Mouse (Mus musculus) neural tube, embryonic 10.5 days (tissue): ENCODE data around the gene Pfas.

Source experiments
- DNase-seq: peaks from one replicate; pipeline ENCODE4 v3.0.0-alpha.2; 2017; ENCODE audit warnings: low spot score; ENCODE audit errors: extremely low spot score

The Pfas gene

GRCm38 (mm10) chr11:69008182-69009121 lies at the start of gene Pfas:
TSS of gene Pfas (minus strand) at chr11:69008460.
- peak; percentile 97 for DNase-seq

DNA sequence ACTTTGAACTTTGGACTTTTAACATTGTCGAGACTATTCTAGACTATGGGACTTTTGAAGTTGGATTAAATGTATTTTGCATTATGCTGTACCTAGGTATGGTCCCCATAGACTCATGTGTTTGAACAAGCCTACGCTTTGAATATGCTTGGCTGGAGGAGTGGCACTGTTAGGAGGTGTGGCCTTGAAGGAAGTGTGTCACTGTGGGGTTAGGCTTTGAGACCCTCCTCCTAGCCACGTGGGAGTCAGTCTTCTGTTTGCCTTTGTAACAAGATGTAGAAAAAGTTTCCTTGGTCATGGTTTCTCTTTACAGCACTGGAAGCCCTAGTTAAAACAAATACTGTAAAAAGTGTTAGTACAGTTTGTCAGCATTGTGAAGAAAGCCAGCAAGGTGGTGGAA lies 45.6 kb upstream of the Pfas start:
- no peak for DNase-seq

GRCm38 (mm10) chr11:69052824-69053421 lies 44.7 kb upstream of the Pfas start:
- no peak for DNase-seq

GRCm38 (mm10) chr11:69051771-69052170 lies 43.5 kb upstream of the Pfas start:
- no peak for DNase-seq

DNA sequence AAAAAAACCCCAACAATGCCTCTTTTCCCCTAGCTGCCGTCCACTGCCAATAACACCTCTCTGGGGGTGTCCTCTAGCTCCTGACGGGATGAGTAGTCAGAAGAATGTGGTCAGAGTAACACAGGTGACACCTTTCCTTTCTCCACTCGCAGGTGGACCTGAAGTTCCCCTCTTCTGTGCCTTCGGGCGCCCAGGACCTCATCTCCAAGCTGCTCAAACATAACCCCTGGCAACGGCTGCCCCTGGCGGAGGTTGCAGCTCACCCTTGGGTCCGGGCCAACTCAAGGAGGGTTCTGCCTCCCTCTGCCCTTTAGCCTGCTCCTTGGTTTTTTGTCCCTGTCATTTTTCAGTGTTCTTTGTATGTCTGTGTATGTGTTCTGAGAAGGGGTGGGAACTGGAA lies 42.5 kb upstream of the Pfas start:
- no peak for DNase-seq

- no peak for DNase-seq
Measured at GRCm38 (mm10) chr11:69048151-69048550, 39.9 kb upstream of the Pfas start.

DNA sequence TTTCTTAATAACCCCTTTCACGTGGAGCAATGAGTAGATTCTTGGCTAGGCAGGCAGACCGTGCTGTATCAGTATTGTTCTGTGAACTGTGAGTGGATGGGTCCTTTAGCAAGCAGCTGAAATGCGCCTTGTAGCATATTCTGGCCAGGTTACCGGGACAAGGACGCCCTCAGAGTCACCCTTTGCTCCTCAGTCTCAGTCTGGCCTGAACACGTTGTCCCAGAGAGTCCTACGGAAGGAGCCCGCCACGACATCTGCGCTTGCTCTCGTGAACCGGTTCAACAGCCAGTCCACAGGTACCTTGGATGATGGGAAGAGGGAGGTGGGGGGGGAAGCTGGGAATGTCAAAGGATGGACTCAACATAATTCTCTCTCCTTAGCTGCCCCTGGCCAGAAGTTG lies 39.3 kb upstream of the Pfas start:
- no peak for DNase-seq

DNA sequence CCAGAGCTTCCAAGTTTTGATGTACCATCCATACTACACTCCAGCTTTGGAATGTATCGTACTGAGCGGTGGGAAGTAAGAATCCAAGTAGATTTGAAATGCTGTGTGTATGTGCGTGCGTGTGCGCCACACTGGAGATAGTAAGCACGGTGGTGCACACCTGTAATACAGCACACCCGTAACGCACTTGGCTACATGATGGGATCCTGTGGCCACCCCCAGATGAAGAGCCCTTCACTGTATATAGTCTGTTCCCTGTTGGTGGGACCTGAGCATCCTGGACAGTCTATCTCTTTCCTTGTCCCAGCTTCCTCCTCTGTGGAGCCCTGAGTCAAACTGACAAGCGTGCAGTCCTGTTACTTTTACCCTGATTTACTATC lies 38.1 kb upstream of the Pfas start:
- no peak for DNase-seq

- peak; percentile 89 for DNase-seq
Measured at GRCm38 (mm10) chr11:69045531-69046394, 37.5 kb upstream of the Pfas start, which contains the start of gene Aurkb. TSS of gene Aurkb (plus strand) at chr11:69045647.

DNA sequence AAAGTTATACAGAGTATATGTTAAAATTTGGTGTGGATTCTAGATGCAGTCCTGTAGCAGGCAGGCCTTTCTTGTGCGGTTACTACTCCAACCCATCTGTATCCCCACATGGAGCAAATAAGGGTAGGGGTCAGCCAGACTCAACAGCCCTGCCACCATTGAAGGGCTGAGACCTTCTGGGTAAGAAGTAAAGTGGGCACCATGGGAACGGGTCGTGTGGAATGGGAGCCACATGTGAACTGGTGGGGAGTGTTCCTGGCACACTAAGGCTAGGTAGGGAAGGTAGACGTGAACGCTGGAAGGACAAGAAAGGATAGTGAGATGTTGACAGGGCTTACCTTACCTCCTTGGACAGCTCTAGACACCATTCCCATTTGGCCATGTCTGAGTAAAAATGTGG lies 29.9 kb upstream of the Pfas start:
- DNase-seq = no peak

DNA sequence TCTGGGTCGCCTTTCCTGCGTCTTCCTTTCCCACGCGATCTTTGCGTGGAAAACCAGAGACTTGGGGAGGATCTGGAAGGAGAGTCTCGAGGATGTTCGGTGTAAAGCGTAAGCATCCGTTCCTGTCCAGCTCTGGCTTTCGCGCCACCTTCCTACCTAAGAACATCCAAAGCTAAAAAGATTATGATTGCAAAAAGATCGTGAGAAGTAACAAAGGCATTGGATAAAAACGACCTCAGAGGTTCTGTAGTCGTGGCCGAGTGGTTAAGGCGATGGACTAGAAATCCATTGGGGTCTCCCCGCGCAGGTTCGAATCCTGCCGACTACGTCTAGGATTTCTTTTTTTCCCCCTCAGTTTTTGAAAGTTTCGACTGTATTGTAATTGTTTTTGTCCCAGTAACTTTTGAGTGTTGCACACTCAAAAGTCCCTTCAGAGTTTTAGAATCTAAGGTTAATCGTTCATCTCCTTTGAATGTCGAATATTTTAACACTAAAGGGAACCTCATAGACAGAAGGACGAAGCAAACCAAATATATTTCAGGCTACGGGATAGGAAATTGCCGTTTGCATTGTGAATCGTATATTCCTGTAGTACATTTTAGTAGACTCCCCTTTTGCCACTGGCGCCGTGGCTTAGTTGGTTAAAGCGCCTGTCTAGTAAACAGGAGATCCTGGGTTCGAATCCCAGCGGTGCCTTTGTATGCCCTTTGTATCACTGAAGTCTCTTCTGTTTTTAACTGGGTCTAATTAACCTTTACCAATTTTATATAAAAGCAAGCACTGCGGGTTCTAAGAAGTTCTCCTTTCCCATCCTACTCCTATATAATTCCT lies 29.2 kb upstream of the Pfas start:
- DNase-seq = peak; percentile 88

DNA sequence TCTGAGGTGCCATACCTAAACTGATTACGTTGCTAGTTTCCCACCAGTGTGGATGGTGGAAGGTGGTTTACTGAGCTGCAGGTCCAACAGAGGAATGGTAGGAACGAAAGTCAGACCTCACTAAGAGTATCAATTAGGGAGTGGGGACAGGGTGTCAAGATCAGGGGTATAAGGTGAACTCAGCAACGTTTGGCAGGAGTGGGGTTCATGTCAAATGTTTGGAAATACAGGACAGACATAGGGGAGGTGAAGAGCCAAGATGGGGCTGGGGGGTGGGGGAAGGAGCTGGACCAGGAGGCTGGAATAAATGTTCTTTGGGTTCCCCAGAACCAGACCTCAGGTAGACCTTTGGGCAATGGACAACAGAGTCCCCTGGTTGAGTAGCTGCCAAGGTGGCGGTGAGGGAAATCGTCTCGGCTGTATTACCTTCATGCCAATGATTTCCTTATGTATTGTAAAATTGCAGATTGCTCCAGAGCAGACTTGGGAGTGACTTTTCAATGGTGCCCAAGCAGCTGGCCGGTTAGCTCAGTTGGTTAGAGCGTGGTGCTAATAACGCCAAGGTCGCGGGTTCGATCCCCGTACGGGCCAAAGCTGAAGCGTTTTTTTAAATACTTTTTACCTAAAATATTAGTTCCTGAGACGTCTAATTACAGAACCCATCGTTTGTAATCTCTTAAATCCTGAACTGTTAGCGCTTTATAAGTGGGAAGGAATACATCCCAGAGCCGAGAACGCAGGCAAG lies 28.4 kb upstream of the Pfas start:
- peak; percentile 93 for DNase-seq

DNA sequence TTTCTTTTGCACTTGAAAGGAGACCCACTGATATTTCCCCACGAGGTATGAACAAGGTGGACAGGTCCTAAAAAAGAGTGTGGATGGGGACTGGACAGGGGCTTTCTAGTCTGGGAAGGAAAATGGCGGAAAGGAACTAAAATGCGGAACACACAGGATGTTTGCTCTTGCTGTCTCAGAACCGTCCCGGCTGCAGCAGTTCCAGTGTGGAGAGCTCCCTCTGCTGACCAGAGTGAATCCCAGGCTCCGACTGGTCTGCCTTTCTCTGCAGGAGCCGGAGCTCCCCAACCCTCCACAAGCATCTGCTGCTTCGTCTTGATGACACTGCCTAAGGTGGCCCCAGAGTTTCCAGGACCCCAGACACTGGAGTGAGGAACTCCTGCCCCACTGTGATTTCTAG lies 27.6 kb upstream of the Pfas start:
- DNase-seq = peak; percentile 78

GRCm38 (mm10) chr11:69035411-69035810 lies 27.2 kb upstream of the Pfas start:
- DNase-seq = no peak

- DNase-seq = no peak
Measured at GRCm38 (mm10) chr11:69034585-69034984, 26.3 kb upstream of the Pfas start.

DNA sequence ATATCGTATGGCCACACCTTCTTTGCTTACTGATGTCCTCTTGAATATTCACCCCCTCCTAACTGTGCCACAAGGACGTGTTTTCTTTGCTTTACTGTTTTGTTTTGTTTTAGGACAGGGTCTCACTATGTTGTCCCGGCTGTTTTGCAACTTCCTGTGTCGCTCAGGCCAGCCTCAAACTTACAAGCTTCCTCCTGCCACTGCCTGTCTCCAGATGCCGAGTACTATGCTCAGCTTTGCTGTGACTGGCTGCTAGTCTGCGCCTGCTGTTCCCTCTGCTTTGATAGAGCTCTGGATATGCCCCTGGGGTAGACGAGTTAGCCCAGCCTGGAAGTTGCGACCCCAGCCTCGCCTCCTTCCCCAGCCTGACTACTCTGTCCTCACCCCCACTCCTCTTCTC lies 25.3 kb upstream of the Pfas start:
- no peak for DNase-seq

- no peak for DNase-seq
Measured at GRCm38 (mm10) chr11:69028805-69029204, 20.5 kb upstream of the Pfas start.

DNA sequence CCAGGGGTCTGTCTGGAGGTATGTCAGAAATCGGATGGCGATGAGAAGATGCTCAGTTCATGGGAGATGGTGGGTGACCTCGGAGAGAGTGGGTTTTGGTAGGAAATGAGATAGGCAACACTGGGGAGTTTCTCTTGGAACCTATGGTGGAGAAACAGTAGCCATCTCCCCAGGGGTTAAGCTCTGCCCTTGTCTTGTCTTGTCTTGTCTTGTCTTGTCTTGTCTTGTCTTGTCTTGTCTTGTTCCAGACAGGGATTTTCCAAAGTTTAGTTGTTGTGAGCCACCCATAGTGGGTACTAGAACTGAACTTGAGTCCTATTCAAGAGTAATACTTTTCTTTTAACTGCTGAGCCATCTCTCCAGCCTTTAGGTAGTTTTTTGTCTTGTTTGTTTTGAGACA lies 18.3 kb upstream of the Pfas start:
- no peak for DNase-seq

DNA sequence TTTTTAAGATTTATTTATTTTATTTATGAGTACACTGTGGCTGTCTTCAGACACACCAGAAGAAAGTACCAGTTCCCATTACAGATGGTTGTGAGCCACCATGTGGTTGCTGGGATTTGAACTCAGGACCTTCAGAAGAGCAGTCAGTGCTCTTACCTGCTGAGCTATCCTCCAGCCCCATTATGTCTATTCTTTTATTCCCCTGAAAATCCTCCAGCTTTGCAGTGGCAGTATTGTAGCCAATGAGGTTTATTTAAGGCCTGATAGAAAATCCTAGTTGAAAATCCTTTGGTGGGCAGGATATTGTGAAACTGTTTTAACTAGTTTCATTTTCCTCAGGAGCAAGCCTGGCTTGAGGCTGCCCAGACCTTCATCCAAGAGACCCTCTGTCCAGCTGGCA lies 12.4 kb upstream of the Pfas start:
- no peak for DNase-seq

- no peak for DNase-seq
Measured at GRCm38 (mm10) chr11:69016755-69017154, 8.5 kb upstream of the Pfas start.
